Mouse (Mus musculus): ENCODE results near the gene 2810004N23Rik.

The 2810004N23Rik gene

GRCm38 (mm10) chr8:124862321-124863162 lies at the start of gene 2810004N23Rik, which contains the start of gene Gnpat:
2810004N23Rik (minus strand) TSS chr8:124863120.
Gnpat (plus strand) TSS chr8:124863033.
- in situ Hi-C loops (cut with MboI, MseI): no loop called here

GRCm38 (mm10) chr8:124911938-124912872 lies 49.3 kb upstream of the 2810004N23Rik start:
- in situ Hi-C loops (cut with MboI, MseI): loop anchor here (25.0 kb wide), 1 partner anchor 1550 kb away; no protein-coding TSS in a partner anchor

GRCm38 (mm10) chr8:124910349-124910748 lies 47.4 kb upstream of the 2810004N23Rik start:
- in situ Hi-C loops (cut with MboI, MseI): loop anchor here (25.0 kb wide), 1 partner anchor 1552 kb away; no protein-coding TSS in a partner anchor

- in situ Hi-C loops (cut with MboI, MseI): loop anchor here (25.0 kb wide), 1 partner anchor 1552 kb away; no protein-coding TSS in a partner anchor
Measured at GRCm38 (mm10) chr8:124909936-124910335, 47.0 kb upstream of the 2810004N23Rik start.

GRCm38 (mm10) chr8:124905482-124905881 lies 42.6 kb upstream of the 2810004N23Rik start:
- in situ Hi-C loops (cut with MboI, MseI): loop anchor here (25.0 kb wide), 1 partner anchor 1557 kb away; no protein-coding TSS in a partner anchor

GRCm38 (mm10) chr8:124903198-124903597 lies 40.3 kb upstream of the 2810004N23Rik start:
- in situ Hi-C loops (cut with MboI, MseI): loop anchor here (25.0 kb wide), 1 partner anchor 1559 kb away; no protein-coding TSS in a partner anchor

- in situ Hi-C loops (cut with MboI, MseI): no loop called here
Measured at GRCm38 (mm10) chr8:124898251-124898905, 35.5 kb upstream of the 2810004N23Rik start.

GRCm38 (mm10) chr8:124897386-124898250 lies 34.7 kb upstream of the 2810004N23Rik start, which contains the start of the genes Exoc8 and Sprtn:
Exoc8 (minus strand) TSS chr8:124897705.
Sprtn (plus strand) TSS chr8:124897886.
- in situ Hi-C loops (cut with MboI, MseI): no loop called here

GRCm38 (mm10) chr8:124896632-124897385 lies 33.9 kb upstream of the 2810004N23Rik start:
- in situ Hi-C loops (cut with MboI, MseI): no loop called here

- in situ Hi-C loops (cut with MboI, MseI): no loop called here
Measured at GRCm38 (mm10) chr8:124896010-124896631, 33.2 kb upstream of the 2810004N23Rik start.

GRCm38 (mm10) chr8:124892596-124892995 lies 29.7 kb upstream of the 2810004N23Rik start:
- in situ Hi-C loops (cut with MboI, MseI): no loop called here

- in situ Hi-C loops (cut with MboI, MseI): no loop called here
Measured at GRCm38 (mm10) chr8:124888385-124888784, 25.5 kb upstream of the 2810004N23Rik start.

- in situ Hi-C loops (cut with MboI, MseI): no loop called here
Measured at GRCm38 (mm10) chr8:124878946-124879526, 16.1 kb upstream of the 2810004N23Rik start.

- in situ Hi-C loops (cut with MboI, MseI): no loop called here
Measured at GRCm38 (mm10) chr8:124878141-124878540, 15.2 kb upstream of the 2810004N23Rik start.

- in situ Hi-C loops (cut with MboI, MseI): no loop called here
Measured at GRCm38 (mm10) chr8:124872690-124873089, 9.8 kb upstream of the 2810004N23Rik start.

- in situ Hi-C loops (cut with MboI, MseI): no loop called here
Measured at GRCm38 (mm10) chr8:124872081-124872480, 9.2 kb upstream of the 2810004N23Rik start.

GRCm38 (mm10) chr8:124871474-124871873 lies 8.6 kb upstream of the 2810004N23Rik start:
- in situ Hi-C loops (cut with MboI, MseI): no loop called here

GRCm38 (mm10) chr8:124869708-124870107 lies 6.8 kb upstream of the 2810004N23Rik start:
- in situ Hi-C loops (cut with MboI, MseI): no loop called here

All from T-helper 2 cell (primary cell).